Comparison of ENCODE assay signal across 17 mouse cellular contexts in genomic region chr6:49712980-49713379, GRCm38 (mm10).
"Had no signal": no experiment of that assay in that cellular context is flagged by ENCODE, and none has a peak within 500 bp of the region (broad histone marks: within the 10 kb centered on the region; RNA-seq: fewer than 3 reads in every experiment).

No protein-coding gene starts in this region.

- H3K9me3 ChIP-seq: lung, embryonic 15.5 days; megakaryocyte, embryonic 14.5 days; midbrain, embryonic 13.5 days; midbrain, embryonic 15.5 days; neural tube, embryonic 12.5 days; stomach, embryonic 15.5 days had no signal

- H3K4me2 ChIP-seq: lung, embryonic 15.5 days; midbrain, embryonic 11.5 days; midbrain, embryonic 13.5 days; midbrain, embryonic 15.5 days; neural tube, embryonic 12.5 days; stomach, embryonic 15.5 days had no signal

- DNase-seq: lung, adult 2 months; lung, postnatal 14 days; lung, postnatal 36 days; right cerebral cortex, postnatal 14 days; thymus, adult 2 months; thymus, postnatal 25 days; thymus, postnatal 4 days had no signal

- H3K4me1 ChIP-seq: midbrain, embryonic 15.5 days; stomach, embryonic 15.5 days had no signal

- H3K9ac ChIP-seq: lung, embryonic 15.5 days; midbrain, embryonic 13.5 days; midbrain, embryonic 15.5 days; neural tube, embryonic 12.5 days; stomach, embryonic 15.5 days had no signal

- H3K4me3 ChIP-seq: lung, embryonic 15.5 days; megakaryocyte, embryonic 14.5 days; midbrain, embryonic 13.5 days; midbrain, embryonic 15.5 days; neural tube, embryonic 12.5 days; stomach, embryonic 15.5 days had no signal

- H3K27me3 ChIP-seq: lung, embryonic 15.5 days; midbrain, embryonic 13.5 days; midbrain, embryonic 15.5 days; neural tube, embryonic 12.5 days; stomach, embryonic 15.5 days had no signal

- H3K27ac ChIP-seq: lung, embryonic 15.5 days; macrophage; midbrain, embryonic 13.5 days; midbrain, embryonic 15.5 days; neural tube, embryonic 12.5 days; stomach, embryonic 15.5 days; stomach, postnatal 0 days had no signal

- ATAC-seq: lung, postnatal 0 days; midbrain, embryonic 13.5 days; midbrain, embryonic 15.5 days had no signal

- H3K36me3 ChIP-seq: lung, embryonic 15.5 days; midbrain, embryonic 13.5 days; midbrain, embryonic 15.5 days; neural tube, embryonic 12.5 days; stomach, embryonic 15.5 days had no signal
